Comparison of ENCODE assay signal across 8 mouse cellular contexts in the genomic region with DNA sequence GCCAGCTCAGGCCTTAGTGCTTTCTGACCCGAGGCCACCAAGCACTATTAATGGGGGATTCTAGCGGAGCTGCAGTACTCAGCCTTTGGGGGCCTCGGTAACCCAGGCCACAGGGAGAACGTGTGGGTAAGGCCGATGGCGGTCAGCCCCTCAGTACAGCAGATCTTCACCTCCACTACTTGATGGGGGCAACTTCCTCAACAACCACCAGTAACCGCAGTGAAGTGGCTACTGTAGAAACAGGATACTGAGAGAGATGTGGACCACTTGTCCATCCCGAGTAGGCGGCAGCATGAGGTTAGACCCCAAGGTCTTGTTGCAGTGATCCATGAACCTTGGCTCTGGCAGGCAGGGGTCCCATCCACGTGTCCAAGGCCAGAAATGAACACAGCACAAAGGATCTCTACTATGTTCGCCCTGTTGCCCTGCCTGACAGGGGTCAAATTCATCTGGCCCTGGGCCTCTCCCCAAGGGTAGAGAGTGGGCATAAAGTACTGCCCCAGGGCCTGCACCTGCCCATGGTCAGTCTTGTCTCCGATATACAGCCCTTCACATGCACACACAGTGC.
DNase-seq lines count a peak whose midpoint lies in the region; ATAC-seq and TF ChIP-seq lines count a peak whose summit lies in the region.

No protein-coding gene starts in this region.

- H3K9me3 ChIP-seq in embryonic facial prominence, embryonic 13.5 days, result no peaks in the 10 kb centered on the region
- no peaks in the 10 kb centered on the region for H3K9me3 ChIP-seq in intestine, embryonic 14.5 days (ENCODE audit: control insufficient read depth, low read length)

- H3K27me3 ChIP-seq in embryonic facial prominence, embryonic 13.5 days, result no peaks in the 10 kb centered on the region
- H3K27me3 ChIP-seq in intestine, embryonic 14.5 days (replicated peaks; ENCODE audit: control insufficient read depth, insufficient read depth, low read length), result no peaks in the 10 kb centered on the region
- no peaks in the 10 kb centered on the region for H3K27me3 ChIP-seq in myocyte (ENCODE audit: control insufficient read depth, insufficient read depth, insufficient read length)

- peaks cover 34% of the 10 kb centered on the region for H3K36me3 ChIP-seq in embryonic facial prominence, embryonic 13.5 days
- peaks cover 19% of the 10 kb centered on the region for H3K36me3 ChIP-seq in intestine, embryonic 14.5 days (ENCODE audit: control insufficient read depth, insufficient read depth, low read length)
- peaks cover 10% of the 10 kb centered on the region for H3K36me3 ChIP-seq in myocyte (ENCODE audit: control insufficient read depth, insufficient read depth)

- peak overlapping the region; percentile 88 for H3K27ac ChIP-seq in layer of hippocampus, adult 2 months
- H3K27ac ChIP-seq in embryonic facial prominence, embryonic 13.5 days, result peak overlapping the region; percentile 92
- peak overlapping the region; percentile 80 for H3K27ac ChIP-seq in intestine, embryonic 14.5 days (ENCODE audit: low read depth)

- H3K4me2 ChIP-seq in embryonic facial prominence, embryonic 13.5 days, result peak overlapping the region; percentile 71
- H3K4me2 ChIP-seq in intestine, embryonic 14.5 days (ENCODE audit: low read length), result peak overlapping the region; percentile 79
- peak overlapping the region; percentile 84 for H3K4me2 ChIP-seq in myocyte (ENCODE audit: low read depth)

- no peaks in the 10 kb centered on the region for H3K79me2 ChIP-seq in myocyte (ENCODE audit: control insufficient read depth, insufficient read depth)

- ATAC-seq in embryonic facial prominence, embryonic 13.5 days (ENCODE audit: insufficient number of reproducible peaks, insufficient read depth, low FRiP score, low TSS enrichment, low read depth), result no peak
- peak; percentile 2 for ATAC-seq in intestine, embryonic 14.5 days (replicated peaks; ENCODE audit: low FRiP score, low TSS enrichment, low read depth)
- no peak for ATAC-seq in monocyte, adult 5-6 weeks (replicated peaks; ENCODE audit: insufficient number of reproducible peaks, low FRiP score, low TSS enrichment, poor library complexity, severe bottlenecking)

- H3K4me1 ChIP-seq in embryonic facial prominence, embryonic 13.5 days, result peaks cover 57% of the 10 kb centered on the region
- peaks cover 22% of the 10 kb centered on the region for H3K4me1 ChIP-seq in intestine, embryonic 14.5 days (replicated peaks; ENCODE audit: control insufficient read depth, insufficient read depth, low read length)

- no peak for DNase-seq in layer of hippocampus, adult 2 months (ENCODE audit: low spot score in 2 of 2)
- no peak for DNase-seq in layer of hippocampus, adult 9-11 months
- DNase-seq in intestine, embryonic 14.5 days (ENCODE audit: low spot score), result no peak
- DNase-seq in left cerebral cortex, adult 11 months (ENCODE audit: low spot score), result no peak
- no peak for DNase-seq in frontal cortex, postnatal 10 days (ENCODE audit: low spot score in 2 of 2)

- TF ChIP-seq CTCF in layer of hippocampus, adult 2 months (conservative IDR thresholded peaks at IDR 0.05), result no peak

- 46% methylated on average over 12 of the region's 12 CpGs for WGBS in embryonic facial prominence, embryonic 13.5 days
- WGBS in intestine, embryonic 14.5 days, result 46% methylated on average over 12 of the region's 12 CpGs

- peak overlapping the region; percentile 63 for H3K4me3 ChIP-seq in layer of hippocampus, adult 2 months
- peak overlapping the region; percentile 50 for H3K4me3 ChIP-seq in embryonic facial prominence, embryonic 13.5 days
- H3K4me3 ChIP-seq in intestine, embryonic 14.5 days (ENCODE audit: low read depth, low read length), result peak overlapping the region; percentile 43
- H3K4me3 ChIP-seq in myocyte, result peak overlapping the region; percentile 20

- peak overlapping the region; percentile 77 for H3K9ac ChIP-seq in embryonic facial prominence, embryonic 13.5 days
- H3K9ac ChIP-seq in intestine, embryonic 14.5 days (ENCODE audit: low read length), result peak overlapping the region; percentile 68

- no peak overlapping the region for H3ac ChIP-seq in myocyte (ENCODE audit: control insufficient read depth, insufficient read length)

- TF ChIP-seq POLR2A in myocyte (IDR thresholded peaks at IDR 0.05; ENCODE audit: insufficient read length, low read depth), result peak; percentile 26

TF ChIP-seq in myocyte, 11 proteins besides CTCF, POLR2A, EP300 and RAD21:
- TF ChIP-seq USF1 (IDR thresholded peaks at IDR 0.05; ENCODE audit: low read depth) (no peak), MYOD1 (IDR thresholded peaks at IDR 0.05; ENCODE audit: control insufficient read depth in 1 of 3, insufficient read length in 2 of 3, low read depth in 2 of 3) (peak in 1 of 3 experiments; percentile 45), REST (IDR thresholded peaks at IDR 0.05; ENCODE audit: insufficient read depth, insufficient read length) (no peak), TCF12 (IDR thresholded peaks at IDR 0.05; ENCODE audit: insufficient read depth, poor library complexity, severe bottlenecking) (no peak), E2F4 (IDR thresholded peaks at IDR 0.05; ENCODE audit: insufficient read depth) (no peak), SRF (IDR thresholded peaks at IDR 0.05; ENCODE audit: control insufficient read depth, insufficient read length, low read depth) (no peak), POLR2AphosphoS2 (IDR thresholded peaks at IDR 0.05; ENCODE audit: insufficient read length, low read depth) (peak; percentile 50), MYOG (IDR thresholded peaks at IDR 0.05; ENCODE audit: control insufficient read depth in 1 of 3, insufficient read depth in 1 of 3, insufficient read length in 2 of 3, low read depth in 2 of 3) (no peak), CEBPB (IDR thresholded peaks at IDR 0.05; ENCODE audit: insufficient read depth, poor library complexity, severe bottlenecking) (no peak), MAX (IDR thresholded peaks at IDR 0.05; ENCODE audit: low read depth) (no peak)
